Mouse (Mus musculus) E14TG2a.4 (cell line): Measurements from ENCODE around the gene S100b.

Experiments used
- H3K27me3 ChIP-seq: 2 replicates; pipeline ENCODE4 v1.6.1; 2014; ENCODE audit warnings: low read length, control low read depth; ENCODE audit not compliant: insufficient read depth
- H3K36me3 ChIP-seq: 2 replicates; pipeline ENCODE4 v1.6.1; 2014; ENCODE audit warnings: low read length, control low read depth; ENCODE audit not compliant: insufficient read depth
- H3K4me1 ChIP-seq: replicated peaks from 2 replicates; pipeline ENCODE4 v1.6.1; 2014; ENCODE audit warnings: low read depth, low read length, control low read depth
- H3K4me3 ChIP-seq: replicated peaks from 2 replicates; pipeline ENCODE4 v1.5.1; 2014; ENCODE audit warnings: mild to moderate bottlenecking, low read length
- H3K9me3 ChIP-seq: 2 replicates; pipeline ENCODE4 v1.6.1; 2014; ENCODE audit warnings: low read length, control low read depth
- CTCF ChIP-seq: conservative IDR thresholded peaks from 2 replicates; pipeline ENCODE4 v1.5.1; 2014; ENCODE audit warnings: low read length
- NANOG ChIP-seq: IDR thresholded peaks from 2 replicates; pipeline ENCODE4 v1.6.1; 2014; ENCODE audit warnings: borderline replicate concordance, low read length, mixed read lengths
- POU5F1 ChIP-seq: IDR thresholded peaks from 2 replicates; pipeline ENCODE4 v1.6.1; 2014; ENCODE audit warnings: low read length, borderline replicate concordance

S100b gene

GRCm38 (mm10) chr10:76306738-76307137, 53.1 kb downstream of the S100b start:
- no peaks in the 10 kb centered on the region for H3K36me3 ChIP-seq
- H3K27me3 ChIP-seq, result no peaks in the 10 kb centered on the region
- TF ChIP-seq POU5F1 (no peak), NANOG (no peak), CTCF (no peak)
- H3K4me1 ChIP-seq, result peaks cover 5% of the 10 kb centered on the region
- no peaks in the 10 kb centered on the region for H3K9me3 ChIP-seq
- no peak overlapping the region for H3K4me3 ChIP-seq
